ENCODE assay signal across 12 mouse cellular contexts in the genomic region with DNA sequence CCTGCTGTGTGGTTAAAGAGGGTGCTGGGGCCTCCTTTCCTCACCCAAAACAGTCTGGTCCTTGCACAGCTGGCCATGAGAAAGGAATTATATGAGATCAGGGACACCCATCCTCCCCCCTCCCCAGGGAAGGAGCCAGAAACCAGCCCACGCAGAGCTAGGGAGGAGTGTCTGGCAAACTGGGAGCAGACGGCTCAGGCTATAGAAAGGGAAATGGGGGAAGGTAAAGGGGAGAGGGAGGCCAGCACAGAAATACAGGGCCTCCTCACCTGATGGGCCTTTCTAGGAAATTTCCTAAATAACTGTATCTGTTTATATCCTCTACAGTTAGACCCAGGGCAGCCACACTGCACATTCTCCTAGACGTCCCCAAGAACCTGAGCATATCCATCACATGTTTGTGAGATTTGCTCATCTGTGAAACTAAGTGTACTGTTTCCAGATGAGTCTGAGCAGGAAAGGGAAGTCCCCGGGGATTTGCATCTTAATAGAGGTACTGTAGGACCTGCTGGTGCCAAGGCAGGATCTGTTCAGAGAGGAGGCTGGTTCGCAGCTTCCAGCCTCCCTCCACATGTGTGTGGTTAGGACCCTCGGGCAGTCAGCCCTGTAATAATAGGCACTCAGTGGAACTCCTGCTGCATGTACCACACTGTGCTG. TPM values are rescaled to one million over a fixed set of nuclear protein-coding genes. Genes with fewer than 3 reads are reported as not detected.
A peak's percentile ranks its signal among the peaks of the same experiment; 100 is the strongest.
DNase-seq lines count a peak whose midpoint lies in the region; ATAC-seq lines count a peak whose summit lies in the region.
"Had no signal": no experiment of that assay in that cellular context is flagged by ENCODE, and none has a peak within 500 bp of the region (broad histone marks: within the 10 kb centered on the region; RNA-seq: fewer than 3 reads in every experiment).

No protein-coding gene starts in this region.

- peak overlapping the region; percentile 16; the same call in 1 of the 2 replicates for H3K9ac ChIP-seq in heart, embryonic 11.5 days (ENCODE audit: low read depth, low read length)

- no peak overlapping the region for H3K4me3 ChIP-seq in heart, embryonic 11.5 days (ENCODE audit: low read depth, low read length)
- H3K4me3 ChIP-seq in limb, embryonic 10.5 days = no peak overlapping the region

- H3K27me3 ChIP-seq in heart, embryonic 11.5 days (ENCODE audit: control insufficient read depth, insufficient read depth, low read length) = peaks cover 14% of the 10 kb centered on the region
- peaks cover 22% of the 10 kb centered on the region for H3K27me3 ChIP-seq in limb, embryonic 10.5 days (ENCODE audit: low read depth, poor library complexity, severe bottlenecking)

- ATAC-seq in heart, embryonic 11.5 days (replicated peaks; ENCODE audit: insufficient number of reproducible peaks, low FRiP score, low TSS enrichment) = no peak

- H3K4me2 ChIP-seq in heart, embryonic 11.5 days = no peak overlapping the region

- no peaks in the 10 kb centered on the region for H3K36me3 ChIP-seq in heart, embryonic 11.5 days (ENCODE audit: control insufficient read depth, insufficient read depth, low read length)
- peaks cover 59% of the 10 kb centered on the region for H3K36me3 ChIP-seq in limb, embryonic 10.5 days
- H3K36me3 ChIP-seq: G1E had no signal

- no peak overlapping the region for H3K27ac ChIP-seq in heart, embryonic 11.5 days (ENCODE audit: low read depth, low read length)
- peak overlapping the region; percentile 74 for H3K27ac ChIP-seq in limb, embryonic 10.5 days

- peaks cover 41% of the 10 kb centered on the region for H3K4me1 ChIP-seq in heart, embryonic 11.5 days (ENCODE audit: control insufficient read depth, insufficient read depth, low read length)
- peaks cover 78% of the 10 kb centered on the region for H3K4me1 ChIP-seq in limb, embryonic 10.5 days

- H3K9me3 ChIP-seq in heart, embryonic 11.5 days (replicated peaks; ENCODE audit: control insufficient read depth, low read length) = no peaks in the 10 kb centered on the region
- no peaks in the 10 kb centered on the region for H3K9me3 ChIP-seq in limb, embryonic 10.5 days (replicated peaks)
- H3K9me3 ChIP-seq: G1E had no signal

- WGBS in heart, embryonic 11.5 days (ENCODE audit: insufficient replicate concordance) = 50% methylated on average over 6 of the region's 6 CpGs
- WGBS in limb, embryonic 10.5 days = 37% methylated on average over 6 of the region's 6 CpGs

- no peak for DNase-seq in heart, adult 9 months (ENCODE audit: low spot score in 2 of 2)
- DNase-seq in ovary, postnatal 36 days (ENCODE audit: low spot score) = peak; percentile 44
- DNase-seq in ovary, postnatal 14 days (ENCODE audit: low spot score) = no peak
- DNase-seq in limb, embryonic 10.5 days (ENCODE audit: low spot score) = no peak
- DNase-seq in testis, postnatal 14 days (ENCODE audit: low spot score) = peak; percentile 72
- no peak for DNase-seq in kidney, adult 11 months
- DNase-seq in layer of hippocampus, postnatal 25 days (ENCODE audit: extremely low spot score in 1 of 2, low spot score in 1 of 2) = no peak
- DNase-seq: layer of hippocampus, adult 9-11 months had no signal

RNA-seq across cellular contexts. Expression of a gene that starts 6.2 kb away (rescaled TPM):
- polyA plus RNA-seq in heart, embryonic 11.5 days (2014; fragmentation: Nextera tagmentation; extraction: Ambion mirVana) = 7.3 and 8.4 TPM in 2 replicates
- 22.7 and 30.0 TPM in 2 replicates for polyA plus RNA-seq in limb, embryonic 10.5 days (2016; fragmentation: Nextera tagmentation; extraction: Ambion mirVana)
- total RNA-seq in layer of hippocampus, postnatal 25 days (2021) = 10 to 100 TPM; 87.0 to 88.2 TPM

RNA-seq across cellular contexts. Expression of a gene that starts 16.4 kb away (rescaled TPM):
- 16.2 and 17.4 TPM in 2 replicates for polyA plus RNA-seq in heart, embryonic 11.5 days (2014; fragmentation: Nextera tagmentation; extraction: Ambion mirVana)
- 42.0 and 46.3 TPM in 2 replicates for polyA plus RNA-seq in limb, embryonic 10.5 days (2016; fragmentation: Nextera tagmentation; extraction: Ambion mirVana)
- 10 to 100 TPM; 18.4 to 19.7 TPM for total RNA-seq in layer of hippocampus, postnatal 25 days (2021)

RNA-seq across cellular contexts. Expression of a gene that starts 43.5 kb away (rescaled TPM):
- polyA plus RNA-seq in heart, embryonic 11.5 days (2014; fragmentation: Nextera tagmentation; extraction: Ambion mirVana) = 0.07 TPM in 1 of 2 replicates, not detected in the other
- not detected in 2 replicates for polyA plus RNA-seq in limb, embryonic 10.5 days (2016; fragmentation: Nextera tagmentation; extraction: Ambion mirVana)
- total RNA-seq in layer of hippocampus, postnatal 25 days (2021) = 10 to 100 TPM; 10.5 to 12.9 TPM
- total RNA-seq: common myeloid progenitor, adult 5-6 weeks; megakaryocyte, adult 5-6 weeks had no signal
- polyA plus RNA-seq: G1E had no signal

Comparison
In these comparisons a context has a peak if more than half of its experiments do, and no peak if none do; other contexts are left out.
1. DNase-seq: peak in ovary, postnatal 36 days (single experiment) and testis, postnatal 14 days (single experiment); none in heart, adult 9 months (0 of 2), ovary, postnatal 14 days (single experiment), limb, embryonic 10.5 days (single experiment), kidney, adult 11 months (single experiment) and layer of hippocampus, postnatal 25 days (0 of 2).